20 mouse cellular contexts compared by ENCODE assay signal in the genomic region with DNA sequence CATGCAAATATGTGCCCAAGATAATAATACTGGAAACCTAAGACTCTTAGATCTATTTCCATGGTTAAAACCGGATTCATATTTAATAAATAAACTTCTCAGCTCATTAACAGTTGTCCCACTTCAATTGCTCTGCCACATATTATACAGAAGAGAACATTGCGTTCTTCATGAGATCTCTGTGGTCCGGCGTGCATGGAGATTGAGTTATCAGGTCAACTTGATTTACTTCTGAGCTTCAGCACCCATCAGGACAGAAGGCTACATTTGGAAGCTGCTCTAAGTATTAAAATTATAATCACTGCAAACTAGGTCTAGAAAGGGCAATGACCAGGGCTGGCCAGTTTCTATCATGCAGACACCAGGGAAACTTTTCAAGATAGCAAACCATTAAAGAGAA.
"Had no signal": no experiment of that assay in that cellular context is flagged by ENCODE, and none has a peak within 500 bp of the region (broad histone marks: within the 10 kb centered on the region; RNA-seq: fewer than 3 reads in every experiment).

No protein-coding gene starts in this region.

- H3K36me3 ChIP-seq: intestine, embryonic 15.5 days; limb, embryonic 12.5 days; limb, embryonic 15.5 days; lung, embryonic 15.5 days; midbrain, embryonic 10.5 days; midbrain, embryonic 13.5 days; neural tube, embryonic 13.5 days had no signal

- H3K4me1 ChIP-seq: intestine, embryonic 15.5 days; lung, embryonic 15.5 days had no signal

- H3K9me3 ChIP-seq: intestine, embryonic 15.5 days; limb, embryonic 12.5 days; limb, embryonic 15.5 days; lung, embryonic 15.5 days; midbrain, embryonic 10.5 days; midbrain, embryonic 13.5 days; neural tube, embryonic 13.5 days had no signal

- H3K27ac ChIP-seq: intestine, embryonic 15.5 days; limb, embryonic 12.5 days; limb, embryonic 15.5 days; liver, embryonic 14.5 days; lung, embryonic 15.5 days; midbrain, embryonic 10.5 days; midbrain, embryonic 13.5 days; neural tube, embryonic 13.5 days had no signal

- H3K4me3 ChIP-seq: intestine, embryonic 15.5 days; limb, embryonic 12.5 days; limb, embryonic 15.5 days; lung, embryonic 15.5 days; megakaryocyte, embryonic 14.5 days; midbrain, embryonic 10.5 days; midbrain, embryonic 13.5 days; myocyte; neural tube, embryonic 13.5 days had no signal

- H3K27me3 ChIP-seq: intestine, embryonic 15.5 days; limb, embryonic 12.5 days; limb, embryonic 15.5 days; lung, embryonic 15.5 days; megakaryocyte, embryonic 14.5 days had no signal

- H3K4me2 ChIP-seq: intestine, embryonic 15.5 days; limb, embryonic 12.5 days; limb, embryonic 15.5 days; lung, embryonic 15.5 days; midbrain, embryonic 13.5 days; neural tube, embryonic 13.5 days had no signal

- DNase-seq: kidney, adult 11 months; left cerebral cortex, postnatal 4 days; lung, adult 18-20 months; lung, postnatal 10 days; lung, postnatal 36 days; retina, postnatal 1 day; right cerebral cortex, postnatal 25 days; thymus, adult 18-20 months; thymus, postnatal 36 days had no signal

- H3K9ac ChIP-seq: intestine, embryonic 15.5 days; limb, embryonic 12.5 days; limb, embryonic 15.5 days; liver, embryonic 14.5 days; lung, embryonic 15.5 days; midbrain, embryonic 13.5 days; neural tube, embryonic 13.5 days had no signal

- ATAC-seq: intestine, embryonic 15.5 days; midbrain, embryonic 13.5 days; midbrain, embryonic 16.5 days had no signal
